Mouse (Mus musculus): ENCODE measurements around the gene Treml2.

- TF ChIP-seq CTCF (IDR thresholded peaks at IDR 0.05; ENCODE audit: extremely low read depth, insufficient read depth, insufficient read length, insufficient replicate concordance) (no peak), POLR2A (IDR thresholded peaks at IDR 0.05; ENCODE audit: low read depth, low read length) (no peak)
These were observed 17.6 kb upstream of the Treml2 start for GRCm38 (mm10) chr17:48281739-48282085.

Data from spleen, adult 2 months (tissue).